Mouse (Mus musculus) right cerebral cortex, postnatal 4 days (tissue): ENCODE measurements around the gene C130074G19Rik.
A peak's percentile ranks its signal among the peaks of the same experiment; 100 is the strongest.

Experiments used
- DNase-seq: peaks from one replicate; pipeline ENCODE4 v3.0.0-alpha.2; 2022

C130074G19Rik gene

DNA sequence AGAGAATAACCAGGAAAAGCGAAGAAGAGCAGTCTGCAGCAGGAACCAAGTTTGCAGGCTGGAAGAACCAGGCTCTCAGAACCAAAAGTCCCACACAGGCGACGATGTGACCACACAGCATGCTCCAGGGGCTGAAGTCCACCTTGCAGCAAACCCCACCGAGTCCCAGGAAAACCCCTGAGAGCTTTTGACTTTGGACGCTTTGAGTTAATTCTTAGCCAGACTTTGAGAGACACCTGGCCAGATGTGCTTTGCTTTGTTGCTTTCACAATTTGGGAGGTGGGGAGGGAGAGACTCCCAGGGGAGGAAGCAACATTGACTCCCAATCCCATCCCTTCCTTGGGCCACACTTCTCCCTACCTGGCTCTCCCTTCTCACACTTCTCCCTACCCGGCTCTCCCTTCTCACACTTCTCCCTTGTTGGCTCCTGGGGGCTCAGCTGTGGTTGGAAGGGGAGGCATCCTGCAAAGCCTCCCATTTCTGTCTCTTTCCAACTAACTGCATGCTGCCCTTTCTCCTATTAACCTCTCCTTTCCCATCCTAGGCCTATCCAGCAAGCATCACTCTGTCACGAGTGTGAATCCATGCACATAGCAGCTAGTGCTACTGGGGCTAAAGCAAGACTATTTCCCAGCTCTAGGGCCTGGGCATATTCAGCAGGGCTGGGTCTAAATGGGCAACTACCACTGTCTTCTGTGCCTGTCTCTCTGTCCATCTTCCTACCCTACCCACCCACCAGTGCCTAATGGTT, 10.8 kb downstream of the C130074G19Rik start:
- no peak for DNase-seq

DNA sequence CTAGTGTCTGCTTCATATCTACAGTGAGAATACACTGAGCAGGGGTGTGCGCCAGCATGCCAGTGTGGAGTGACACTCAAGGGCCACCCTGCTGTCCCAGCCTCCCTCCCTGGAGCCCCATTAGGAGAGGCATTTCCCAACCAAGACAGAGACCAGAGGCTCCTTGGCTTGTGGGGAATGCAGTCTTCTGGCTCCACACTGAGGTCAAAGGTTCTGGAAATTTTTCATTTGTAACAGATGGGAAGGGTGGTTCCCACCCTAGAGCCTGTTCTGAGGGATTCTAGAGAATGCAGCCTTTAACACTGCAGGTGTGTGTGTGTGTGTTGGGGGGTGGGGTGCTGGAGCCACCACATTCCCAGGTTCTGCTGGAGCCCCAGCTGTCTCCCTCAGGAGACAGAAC, 11.5 kb downstream of the C130074G19Rik start:
- DNase-seq = no peak

DNA sequence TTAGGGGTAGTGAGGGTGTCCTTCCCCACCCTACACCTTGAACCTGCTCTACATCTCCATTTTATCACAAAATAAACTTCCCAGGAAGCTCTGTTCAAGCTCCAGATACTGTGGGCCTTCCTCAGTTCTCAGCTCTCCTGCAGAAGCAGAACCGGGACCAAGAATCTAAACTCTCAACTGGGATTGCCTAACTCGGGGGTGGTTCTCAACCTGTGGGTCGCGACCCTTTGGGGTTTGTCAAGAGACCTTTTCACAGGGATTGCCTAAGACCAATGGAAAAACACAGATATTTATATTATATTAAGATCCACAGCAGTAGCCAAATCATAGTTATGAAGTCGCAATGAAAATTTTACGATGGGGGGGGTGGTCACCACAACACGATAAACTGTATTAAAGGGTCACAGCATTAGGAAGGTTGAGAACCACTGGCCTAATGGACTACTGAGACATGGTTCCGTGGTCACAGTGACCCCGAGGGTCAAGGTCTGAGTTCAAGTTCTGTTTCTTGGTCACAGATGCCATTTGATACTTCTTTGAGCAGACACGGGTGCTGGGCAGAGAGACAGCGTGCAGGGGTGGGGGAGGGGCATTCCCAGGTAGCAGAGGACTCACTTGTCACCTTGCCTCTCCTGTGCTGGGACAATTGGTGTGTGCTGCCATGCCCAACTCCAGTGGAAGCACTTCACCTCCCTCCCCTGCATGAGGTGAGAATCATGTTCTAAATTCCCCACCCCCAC, 12.2 kb downstream of the C130074G19Rik start:
- DNase-seq = no peak

GRCm38 (mm10) chr1:184869939-184870565, 13.0 kb downstream of the C130074G19Rik start:
- peak; percentile 15 for DNase-seq

DNA sequence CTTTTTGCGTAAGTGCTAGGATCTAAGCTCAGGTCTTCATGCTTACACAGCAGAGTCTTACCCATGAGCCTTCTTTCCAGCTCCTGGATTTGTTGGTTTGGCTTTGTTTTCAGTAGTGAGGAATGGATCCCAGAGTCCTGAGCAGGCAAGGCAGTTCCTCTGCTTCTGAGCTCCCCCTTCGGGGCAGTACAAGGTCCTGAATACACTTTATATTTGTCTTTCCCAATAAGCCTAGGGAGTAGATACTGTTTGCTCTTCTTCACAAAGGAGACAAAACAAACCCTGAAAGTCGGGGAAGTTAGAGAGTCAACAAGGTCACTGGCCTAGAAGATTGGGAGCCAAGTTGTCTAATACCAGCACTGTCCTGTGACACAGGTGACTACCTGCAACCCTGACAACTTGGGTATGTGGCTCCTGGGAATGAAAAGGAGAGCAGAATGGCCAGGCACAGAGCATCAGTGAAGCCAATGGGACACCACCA, 15.3 kb downstream of the C130074G19Rik start:
- DNase-seq = no peak

GRCm38 (mm10) chr1:184864381-184864801, 18.6 kb downstream of the C130074G19Rik start:
- DNase-seq = no peak

DNA sequence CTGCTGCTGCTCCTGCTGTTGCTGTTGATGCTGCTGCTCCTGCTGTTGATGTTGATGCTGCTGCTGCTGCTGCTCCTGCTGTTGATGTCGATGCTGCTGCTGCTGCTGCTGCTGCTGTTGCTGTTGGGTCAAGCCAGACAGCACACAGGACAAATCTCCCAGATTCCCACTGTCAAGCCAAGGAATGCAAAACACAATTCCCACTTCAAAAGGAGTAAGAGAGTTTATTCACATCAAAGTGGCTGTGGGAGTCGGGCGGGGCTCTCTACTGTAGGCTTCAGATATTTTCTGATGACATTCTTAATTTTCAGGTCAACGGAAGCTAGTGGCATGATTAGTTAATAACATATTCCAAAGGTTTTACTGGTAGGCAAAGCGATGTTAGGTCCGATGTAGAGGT, 20.4 kb downstream of the C130074G19Rik start:
- no peak for DNase-seq

GRCm38 (mm10) chr1:184861551-184861950, 21.5 kb downstream of the C130074G19Rik start:
- no peak for DNase-seq

DNA sequence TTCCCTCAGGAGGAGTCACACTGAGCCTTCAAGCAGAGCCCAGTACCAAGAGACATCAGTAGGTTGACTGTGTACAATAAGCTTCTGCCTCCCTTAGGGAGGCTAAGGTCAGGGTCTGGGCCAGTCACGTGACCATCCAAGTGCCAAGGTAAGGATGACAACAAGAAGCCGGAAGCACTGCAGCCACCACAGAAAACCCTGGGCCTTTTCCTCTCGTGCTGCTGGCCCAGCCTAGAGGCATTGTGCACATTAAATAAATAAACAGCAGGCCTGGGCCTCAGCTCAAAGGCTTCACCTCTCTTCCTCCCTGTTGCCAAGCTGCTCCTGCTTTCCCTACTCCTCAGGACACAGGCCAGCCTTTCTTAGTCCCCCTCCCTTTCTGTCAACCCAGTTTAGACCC, 22.7 kb downstream of the C130074G19Rik start:
- no peak for DNase-seq

DNA sequence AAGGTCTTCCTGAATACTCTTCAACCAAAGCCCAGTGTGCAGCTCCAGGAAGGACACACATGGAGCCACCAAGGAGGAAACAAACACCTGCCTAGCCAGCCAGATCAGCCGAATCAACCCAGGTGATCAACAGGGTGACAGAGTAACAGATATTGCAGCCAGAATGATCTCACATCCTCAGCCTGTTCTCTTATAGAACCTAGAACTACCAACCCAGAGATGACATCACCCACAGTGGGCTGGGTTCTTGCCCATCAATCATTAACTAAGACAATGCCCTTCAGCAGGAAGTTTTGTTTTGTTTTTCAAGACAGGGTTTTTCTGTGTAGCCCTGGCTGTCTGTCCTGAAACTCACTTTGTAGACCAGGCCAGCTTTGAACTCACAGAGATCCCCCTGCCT, 24.8 kb downstream of the C130074G19Rik start:
- DNase-seq = no peak

DNA sequence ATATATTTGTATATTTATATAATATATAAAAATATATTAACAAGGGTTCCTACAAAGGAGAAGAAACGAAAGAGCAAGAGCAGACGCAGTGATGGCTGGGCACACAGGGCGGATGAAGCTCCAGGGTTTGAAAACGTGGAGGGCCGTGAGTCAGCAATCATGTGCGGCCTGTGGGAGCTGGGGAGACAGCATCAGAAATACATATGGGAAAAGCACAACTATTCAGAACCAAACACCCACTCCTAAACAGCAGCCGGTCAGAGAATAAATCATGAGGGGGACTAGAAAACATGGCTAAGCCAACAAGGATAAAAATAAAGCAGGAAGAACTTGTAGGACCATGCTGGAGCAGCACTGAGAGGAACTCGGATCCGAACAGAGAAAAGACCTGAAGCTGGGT, 25.8 kb downstream of the C130074G19Rik start:
- no peak for DNase-seq

- no peak for DNase-seq
Measured at GRCm38 (mm10) chr1:184853922-184854321, 29.1 kb downstream of the C130074G19Rik start.

DNA sequence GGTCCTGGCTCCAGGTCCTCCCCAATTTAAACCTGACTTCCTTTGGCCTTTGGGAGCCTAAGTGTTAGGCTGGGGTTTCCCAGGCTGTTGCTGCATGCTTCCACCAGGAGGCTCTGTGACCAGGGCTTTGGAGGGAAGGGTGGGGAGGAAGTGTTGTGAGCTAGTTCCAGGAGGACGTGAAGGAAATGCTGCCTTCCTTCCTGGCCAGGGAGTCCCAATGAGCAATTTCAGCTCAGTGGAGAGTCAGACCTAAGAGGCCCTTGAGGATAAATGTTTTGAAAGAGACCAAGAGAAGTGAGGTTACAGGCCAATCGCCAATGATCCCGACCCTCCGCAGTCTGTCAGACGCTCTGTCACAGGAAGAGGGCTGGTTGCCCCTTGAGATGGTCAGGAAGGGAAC, 29.7 kb downstream of the C130074G19Rik start:
- peak; percentile 65 for DNase-seq

- peak; percentile 59 for DNase-seq
Measured at GRCm38 (mm10) chr1:184851741-184852618, 31.0 kb downstream of the C130074G19Rik start.

- DNase-seq = no peak
Measured at GRCm38 (mm10) chr1:184851166-184851565, 31.9 kb downstream of the C130074G19Rik start.

- no peak for DNase-seq
Measured at GRCm38 (mm10) chr1:184846973-184847372, 36.0 kb downstream of the C130074G19Rik start.

GRCm38 (mm10) chr1:184846092-184846750, 36.8 kb downstream of the C130074G19Rik start, which contains the start of gene Marc2:
Gene Marc2 (minus strand): TSS chr1:184846451.
- DNase-seq = no peak

- DNase-seq = peak; percentile 74
Measured at GRCm38 (mm10) chr1:184845111-184846071, 37.6 kb downstream of the C130074G19Rik start.

- no peak for DNase-seq
Measured at GRCm38 (mm10) chr1:184844326-184845066, 38.5 kb downstream of the C130074G19Rik start.

GRCm38 (mm10) chr1:184837649-184838048, 45.4 kb downstream of the C130074G19Rik start:
- no peak for DNase-seq
